Mouse (Mus musculus) spleen, postnatal 10 days (tissue): ENCODE data around the gene Rxfp4.

Experiments used
- DNase-seq, 2 experiments: peaks; one replicate each; pipeline ENCODE4 v3.0.0; 2021 to 2022; ENCODE audit warnings: low spot score in 2 of 2

Rxfp4 gene

DNA sequence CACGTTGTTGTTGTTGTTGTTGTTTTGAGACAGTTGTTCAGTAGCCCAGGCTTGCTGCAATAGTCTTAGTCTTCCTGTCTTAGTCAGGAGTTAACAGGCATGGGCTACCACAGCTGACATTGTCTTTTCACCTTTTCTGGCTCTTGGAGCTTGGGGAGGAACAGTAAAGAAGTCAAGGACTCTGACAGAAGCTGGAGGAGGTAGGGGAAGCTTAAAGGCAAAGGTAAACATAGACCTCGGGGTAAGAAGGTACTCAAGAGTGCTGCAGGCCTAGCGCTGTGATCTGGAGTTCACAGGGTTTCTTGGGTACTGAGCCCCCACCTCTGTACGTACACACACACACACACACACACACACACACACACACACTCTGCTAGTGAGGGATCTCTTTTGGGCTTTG, 24.2 kb downstream of the Rxfp4 start:
- no peak for DNase-seq

DNA sequence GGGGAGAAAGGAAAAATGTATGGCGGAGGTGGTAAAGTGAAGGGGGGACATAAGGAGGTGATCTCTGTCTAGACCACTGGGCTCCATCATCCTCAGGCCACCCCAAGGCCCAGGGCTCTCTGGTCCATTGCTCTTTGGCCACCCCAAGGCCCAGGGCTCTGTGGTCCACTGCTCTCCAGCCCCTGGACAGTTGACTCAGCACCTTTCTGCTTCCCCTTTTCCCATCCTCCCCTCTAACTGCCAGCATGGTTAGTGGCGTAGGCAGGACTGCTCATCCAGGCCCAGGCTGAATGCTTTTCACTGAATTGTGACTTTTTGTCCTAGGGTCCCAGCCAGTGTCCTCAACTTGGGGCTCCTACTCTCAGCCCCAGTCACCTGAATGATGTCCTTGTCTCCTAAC, 25.4 kb downstream of the Rxfp4 start:
- DNase-seq: no peak

DNA sequence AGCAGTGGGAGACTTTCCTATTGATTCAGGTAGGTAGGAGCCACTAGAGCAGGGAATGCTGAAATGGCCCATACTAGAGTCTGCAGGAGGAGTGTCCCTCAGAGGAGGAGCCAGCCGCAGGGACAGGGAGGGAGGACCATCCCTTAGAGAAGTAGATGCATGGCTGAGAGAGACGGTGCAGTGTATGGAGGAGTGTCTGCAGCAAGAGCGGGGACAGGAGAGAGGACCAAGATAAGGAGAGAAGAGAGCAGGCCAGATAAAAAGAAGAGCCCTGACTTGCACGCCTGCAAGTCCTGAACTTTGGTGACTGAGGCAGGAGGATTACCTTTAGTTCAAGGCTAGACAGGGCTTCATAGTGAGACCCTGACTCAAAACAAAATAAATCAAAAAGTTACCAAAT, 25.8 kb downstream of the Rxfp4 start:
- DNase-seq: no peak

- no peak for DNase-seq
Observed at GRCm38 (mm10) chr3:88626316-88626715, 26.6 kb downstream of the Rxfp4 start.

- DNase-seq: no peak
Observed at GRCm38 (mm10) chr3:88625531-88625930, 27.4 kb downstream of the Rxfp4 start.

GRCm38 (mm10) chr3:88624951-88625350, 28.0 kb downstream of the Rxfp4 start:
- no peak for DNase-seq

GRCm38 (mm10) chr3:88624324-88624723, 28.6 kb downstream of the Rxfp4 start:
- DNase-seq: no peak

GRCm38 (mm10) chr3:88623346-88624135, 29.4 kb downstream of the Rxfp4 start:
- DNase-seq: no peak

DNA sequence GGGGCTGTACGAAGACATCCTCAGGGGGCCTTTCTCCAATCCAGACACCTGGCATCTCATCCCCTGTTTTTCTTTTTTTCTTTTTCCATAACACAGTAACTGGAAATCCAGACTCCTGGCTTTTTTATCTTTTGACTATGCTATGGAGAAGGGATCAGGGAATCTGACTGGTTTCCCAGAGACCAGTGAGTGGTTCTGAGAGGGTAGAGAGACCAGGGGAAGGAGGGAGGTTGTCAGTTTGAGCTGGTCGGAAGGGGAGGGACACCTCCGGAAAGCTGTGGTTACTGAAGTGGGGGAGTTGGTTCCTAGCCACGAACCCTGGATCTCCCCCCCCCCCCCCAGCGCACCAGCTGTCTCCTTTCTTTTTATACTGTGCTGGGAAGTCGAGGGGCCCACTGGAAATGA, 30.0 kb downstream of the Rxfp4 start:
- DNase-seq: no peak

DNA sequence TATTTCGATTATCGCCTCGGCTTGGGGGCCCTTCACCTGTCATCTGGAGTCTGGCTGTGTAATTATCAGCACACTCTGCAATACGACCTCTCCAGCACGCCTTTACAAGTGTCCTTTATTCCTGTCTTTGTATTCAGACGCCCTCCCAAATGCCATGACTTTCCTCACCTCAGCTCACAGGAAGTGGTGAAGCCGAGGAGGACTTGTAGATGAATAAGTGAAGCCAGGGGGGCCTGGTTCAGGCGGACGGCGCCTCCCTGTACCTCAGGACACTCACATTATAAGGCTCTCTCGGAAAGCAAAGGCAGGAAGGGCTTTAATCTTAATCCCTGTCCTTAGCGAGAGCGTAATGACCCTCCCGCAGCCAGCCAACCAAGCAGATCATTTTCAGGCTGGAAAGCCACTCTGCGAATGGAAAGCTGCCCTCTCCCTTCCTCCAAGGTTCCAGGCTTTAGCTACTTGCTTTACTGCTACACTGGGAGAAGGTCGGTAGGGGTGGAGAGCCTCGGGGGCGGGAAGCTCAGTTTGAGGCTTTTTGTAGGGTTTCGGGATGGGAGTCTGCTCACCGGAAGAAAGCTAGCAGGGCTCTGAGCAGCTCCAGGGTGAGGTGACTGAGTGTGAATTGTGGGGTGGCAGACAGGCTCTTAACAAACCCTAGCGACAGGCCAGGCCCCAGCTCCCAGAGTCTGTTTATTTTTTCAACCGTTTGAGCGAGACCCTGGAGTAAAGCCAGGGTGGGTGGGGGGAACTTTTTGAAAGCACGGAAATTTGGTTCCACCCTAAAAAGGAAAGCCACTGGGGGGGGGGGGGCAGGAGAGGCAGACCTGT, 30.6 kb downstream of the Rxfp4 start:
- peak; percentile 43 to 47 for DNase-seq

GRCm38 (mm10) chr3:88621537-88622112, 31.3 kb downstream of the Rxfp4 start:
- DNase-seq: peak in 1 of 2 experiments; percentile 50

DNA sequence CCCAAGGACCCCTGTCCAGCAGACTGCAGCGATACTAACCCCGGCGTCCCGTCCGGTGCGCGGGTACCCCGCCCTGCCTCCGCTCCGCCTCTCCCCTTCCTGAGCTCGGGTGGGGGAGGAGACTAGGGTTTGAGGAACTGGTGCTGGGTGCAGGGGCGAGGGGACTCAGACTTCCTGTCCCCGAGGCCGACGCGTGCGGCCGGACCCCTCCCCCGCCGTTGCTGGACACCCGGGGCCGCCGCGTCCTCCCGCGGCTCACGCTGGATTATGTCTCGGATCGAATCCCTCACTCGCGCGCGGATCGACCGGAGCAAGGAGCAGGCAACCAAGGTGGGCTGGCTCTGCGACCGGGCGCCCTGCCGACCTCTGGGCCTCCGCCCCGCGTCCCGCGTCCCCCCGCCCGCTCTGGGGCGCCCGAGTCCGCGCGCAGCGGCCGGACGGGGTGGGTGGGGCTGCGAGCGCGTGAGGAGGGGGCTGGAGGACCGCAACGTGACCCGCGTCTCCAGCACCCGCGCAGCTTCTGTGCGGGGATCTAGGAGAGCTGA, 31.9 kb downstream of the Rxfp4 start:
- peak; percentile 68 to 83 for DNase-seq

GRCm38 (mm10) chr3:88620146-88620991, 32.6 kb downstream of the Rxfp4 start:
- no peak for DNase-seq

DNA sequence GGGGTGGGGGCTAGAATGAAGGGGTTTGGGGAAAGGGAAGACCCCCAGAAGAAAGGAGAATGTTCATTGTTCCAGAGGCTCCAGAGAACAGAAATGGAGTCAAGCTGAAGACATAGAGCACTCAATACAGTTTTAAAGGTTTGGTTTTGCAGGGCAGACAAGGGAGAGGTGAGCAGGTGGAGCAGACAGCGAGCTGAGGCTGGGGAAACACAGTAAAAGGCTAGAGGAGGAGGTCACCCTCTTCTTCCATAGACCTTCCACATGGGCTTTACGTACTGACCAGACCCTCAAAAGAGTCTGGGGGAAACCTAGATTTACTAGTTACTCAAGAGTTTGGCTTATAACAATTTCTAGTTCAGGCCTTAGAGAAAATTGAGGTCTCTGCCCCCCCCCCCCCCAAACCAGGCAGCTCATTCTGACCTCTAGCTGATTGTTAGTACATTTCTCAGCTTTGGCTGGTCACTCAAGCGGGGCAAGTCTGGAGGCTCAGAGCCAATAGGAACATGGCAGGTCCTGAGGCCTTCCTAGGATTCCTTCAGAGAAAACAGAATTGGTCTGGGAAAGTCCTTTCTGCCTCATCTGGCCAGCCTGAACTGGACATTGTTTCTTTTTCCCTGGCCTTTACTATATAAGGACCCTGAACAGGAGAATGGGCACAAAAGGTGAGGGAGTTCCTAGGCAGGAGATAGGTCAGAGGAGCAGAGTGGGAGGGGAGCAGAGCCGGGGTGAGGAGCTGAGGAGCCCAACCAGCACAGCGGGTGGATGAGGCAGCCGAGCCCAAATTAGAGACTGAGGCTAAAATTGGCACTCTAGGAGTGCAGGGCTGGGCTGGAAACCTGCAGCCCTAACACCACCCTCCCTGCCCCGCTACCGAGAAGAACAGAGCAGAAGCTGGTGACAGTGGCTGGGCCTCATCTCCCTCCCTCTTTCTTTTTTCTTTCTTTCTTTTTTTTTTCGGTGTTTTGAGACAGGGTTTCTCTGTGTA, 33.5 kb downstream of the Rxfp4 start:
- DNase-seq: no peak

DNA sequence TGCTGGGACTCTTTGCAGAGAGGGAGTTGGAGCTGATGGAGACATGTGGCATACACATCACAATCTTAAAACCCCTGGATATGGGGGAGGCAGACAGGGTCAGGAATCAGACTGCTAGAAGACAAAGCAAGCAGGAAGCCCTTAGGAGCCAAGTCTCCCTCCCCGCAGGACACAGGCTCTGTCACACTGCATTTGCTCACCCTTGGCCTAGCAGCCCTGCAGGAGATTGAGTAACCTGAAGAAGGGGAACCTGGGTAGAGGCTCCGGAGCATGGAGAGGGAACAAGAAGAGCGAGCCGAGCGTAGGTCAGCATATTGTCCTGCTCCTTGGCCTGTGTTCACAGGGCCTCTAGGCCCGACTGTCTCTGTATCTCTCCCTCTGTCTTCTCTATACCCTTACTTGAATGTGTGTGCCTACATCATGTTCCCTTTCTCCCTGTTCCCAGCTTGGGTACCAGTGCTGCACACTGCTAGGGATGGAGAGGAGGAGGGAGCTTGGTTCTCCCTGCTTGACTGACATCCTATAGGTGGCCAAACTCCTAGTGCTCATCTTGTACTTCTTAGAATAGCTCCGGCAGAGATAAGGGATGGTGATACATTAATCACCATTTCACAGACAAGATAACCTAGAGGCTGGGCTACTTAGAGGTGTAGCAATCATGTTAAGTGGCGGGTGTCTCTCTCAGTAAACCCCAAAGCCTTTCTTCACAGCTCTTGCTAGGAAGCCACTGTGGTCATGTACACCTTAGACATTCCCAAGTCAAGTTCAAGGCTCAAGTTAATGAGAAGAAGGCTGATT, 34.7 kb downstream of the Rxfp4 start:
- DNase-seq: no peak

DNA sequence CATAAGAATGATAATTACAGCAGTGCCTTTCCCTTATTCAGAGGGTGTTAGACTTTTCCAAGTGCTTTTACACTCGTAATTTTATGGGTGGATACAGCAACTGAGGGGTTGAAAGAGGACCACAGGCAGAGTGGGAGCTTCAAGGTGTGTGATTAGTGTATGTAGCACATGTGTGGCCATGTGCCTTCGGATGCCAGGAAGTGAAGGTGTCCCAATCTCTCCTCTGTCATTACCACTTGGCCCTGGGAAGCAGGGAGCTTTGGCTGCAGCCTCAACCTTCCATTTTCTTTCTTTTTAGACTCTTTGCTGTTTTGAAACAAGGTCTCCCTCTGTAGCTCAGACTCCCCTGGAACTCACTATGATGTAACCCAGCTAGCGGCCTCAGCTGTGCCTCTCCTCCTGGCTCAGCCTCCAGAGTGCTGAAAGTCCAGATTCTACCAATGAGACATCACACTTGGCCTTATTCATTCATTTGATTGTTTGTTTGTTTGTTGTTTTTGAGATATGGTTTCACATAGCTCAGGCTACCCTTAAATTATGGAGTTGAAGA, 35.9 kb downstream of the Rxfp4 start:
- no peak for DNase-seq

DNA sequence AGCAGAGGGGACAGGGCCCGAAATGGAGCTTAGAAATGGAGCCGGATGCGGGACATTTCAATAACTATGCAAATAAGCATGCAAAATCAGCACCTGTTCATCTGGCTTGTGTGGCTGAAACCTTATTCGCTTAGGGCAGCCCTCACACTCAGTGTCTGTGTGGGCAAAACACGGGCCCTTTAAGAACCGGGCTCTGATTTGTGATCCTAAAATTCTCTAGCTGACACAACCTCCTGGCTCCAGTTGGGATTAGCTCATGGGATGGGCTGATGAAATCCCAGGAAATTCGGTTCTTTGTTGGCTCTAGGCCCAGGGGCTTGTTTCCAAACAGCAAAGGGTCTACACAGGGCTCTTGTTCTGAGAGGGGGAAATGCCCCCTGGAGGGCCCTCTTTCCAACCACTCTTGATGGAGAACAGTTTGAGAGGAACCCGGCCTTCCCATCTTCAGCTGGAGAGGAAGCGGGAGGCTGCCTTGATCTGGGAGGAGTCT, 37.0 kb downstream of the Rxfp4 start:
- DNase-seq: no peak

DNA sequence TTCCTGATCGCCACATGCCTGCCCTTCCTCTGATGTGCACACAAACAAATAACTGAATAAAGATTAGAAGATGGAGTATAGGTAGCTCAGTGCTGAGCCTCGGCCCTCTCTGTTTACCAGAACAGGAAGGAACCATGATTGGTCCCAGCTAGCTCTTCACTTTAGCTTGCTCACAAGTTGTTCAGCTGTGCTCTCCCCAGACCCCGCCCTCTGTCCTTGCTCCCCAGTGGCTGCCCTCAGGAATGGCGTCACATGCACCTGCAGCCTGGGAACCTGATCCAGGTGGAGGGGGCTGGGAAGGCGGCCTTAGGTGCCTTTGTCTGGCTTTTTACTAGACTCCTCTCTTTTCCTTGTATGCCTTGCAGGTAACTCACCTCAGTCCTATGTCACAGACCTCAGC, 37.8 kb downstream of the Rxfp4 start:
- no peak for DNase-seq

GRCm38 (mm10) chr3:88614418-88614817, 38.5 kb downstream of the Rxfp4 start:
- no peak for DNase-seq
